Mouse (Mus musculus) urinary bladder, adult 2 months (tissue): Measurements from ENCODE around the gene Rplp1. TPM values are rescaled to one million over a fixed set of nuclear protein-coding genes. Genes with fewer than 3 reads are reported as not detected.

Experiments
- DNase-seq: peaks from one replicate; pipeline ENCODE4 v3.0.0; 2022; ENCODE audit warnings: low spot score
- polyA plus RNA-seq: library from polyadenylated mRNA; depleted of rRNA; stranded (reverse); fragments of >200 nt; gene quantifications from 2 replicates; pipeline ENCODE4 v1.2.3, GENCODE M21; 2012; rRNA removed

Rplp1 gene
- polyA plus RNA-seq: 6,512 and 6,766 TPM in 2 replicates

- peak; percentile 92 for DNase-seq
These were observed at the start of gene Rplp1 for GRCm38 (mm10) chr9:61914203-61914916. Rplp1 (minus strand) TSS chr9:61914542.

GRCm38 (mm10) chr9:61963356-61963755 lies 49.0 kb upstream of the Rplp1 start:
- no peak for DNase-seq

- no peak for DNase-seq
These were observed 46.8 kb upstream of the Rplp1 start for GRCm38 (mm10) chr9:61961181-61961580.

DNA sequence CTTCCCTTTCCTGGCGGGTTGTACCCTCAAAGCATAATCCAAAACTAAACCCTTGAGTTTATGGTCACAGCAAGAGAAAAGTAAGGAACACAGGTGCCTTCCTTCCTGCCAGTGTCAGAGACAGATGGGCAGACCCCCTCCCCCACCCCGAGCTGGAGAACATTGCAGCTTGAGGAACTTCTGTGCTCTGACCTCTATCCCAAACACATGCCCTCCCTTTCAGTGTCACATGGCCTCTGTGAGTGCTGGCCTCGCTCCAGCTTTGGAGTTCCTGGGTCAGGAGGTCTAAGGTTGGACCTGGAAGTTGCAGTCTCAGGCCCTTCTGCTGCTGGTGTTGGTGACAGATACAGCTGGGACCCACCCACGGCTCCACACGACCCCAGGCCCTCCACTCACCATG lies 46.4 kb upstream of the Rplp1 start:
- no peak for DNase-seq

- DNase-seq: no peak
These were observed 45.7 kb upstream of the Rplp1 start for GRCm38 (mm10) chr9:61959921-61960569.

- no peak for DNase-seq
These were observed 40.4 kb upstream of the Rplp1 start for GRCm38 (mm10) chr9:61954707-61955106.

- no peak for DNase-seq
These were observed 37.9 kb upstream of the Rplp1 start for GRCm38 (mm10) chr9:61952241-61952640.

DNA sequence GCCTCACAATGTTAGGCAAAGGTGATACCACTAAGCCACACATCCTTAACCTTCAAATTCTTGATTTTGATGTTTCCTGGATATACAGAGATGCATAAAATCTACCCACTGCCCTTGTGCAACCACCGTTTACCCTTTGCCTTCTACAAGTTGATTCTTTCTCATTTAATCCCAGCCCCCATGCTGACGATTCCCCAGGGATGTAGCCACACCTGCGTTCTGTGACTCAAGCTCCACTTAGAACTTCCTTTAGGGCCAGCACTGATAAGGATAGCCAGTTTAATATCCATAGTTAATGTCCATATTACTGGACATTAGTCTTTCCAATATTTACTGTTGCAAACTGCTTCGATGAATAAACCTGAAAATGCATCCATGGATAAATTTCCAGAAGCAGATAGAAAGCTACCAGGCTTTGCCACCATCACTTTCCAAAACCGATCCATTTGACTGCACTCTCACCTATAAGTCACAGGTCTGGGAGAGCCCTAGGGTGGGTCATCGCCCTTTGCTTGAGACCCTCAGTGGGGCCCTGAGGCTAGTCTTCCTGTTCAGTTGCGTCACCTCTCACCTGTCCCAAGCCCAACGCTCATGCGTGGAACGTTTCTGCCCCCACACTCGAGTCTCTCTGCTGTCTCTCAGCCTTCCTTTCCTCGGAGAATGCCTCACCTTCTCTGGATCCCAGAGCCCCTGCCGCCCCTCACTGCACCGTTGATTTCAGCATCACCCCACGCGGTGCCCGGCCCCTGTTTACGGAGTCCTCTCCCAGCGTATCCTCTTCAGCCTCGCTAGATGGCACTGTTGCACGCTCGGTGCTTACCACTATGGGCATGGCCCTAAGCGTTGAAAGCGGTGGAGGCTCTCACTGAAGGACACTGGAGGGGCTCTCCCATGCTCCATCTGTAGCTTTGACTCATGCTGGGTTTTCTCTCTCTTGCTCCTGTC lies 33.3 kb upstream of the Rplp1 start:
- DNase-seq: peak; percentile 64

DNA sequence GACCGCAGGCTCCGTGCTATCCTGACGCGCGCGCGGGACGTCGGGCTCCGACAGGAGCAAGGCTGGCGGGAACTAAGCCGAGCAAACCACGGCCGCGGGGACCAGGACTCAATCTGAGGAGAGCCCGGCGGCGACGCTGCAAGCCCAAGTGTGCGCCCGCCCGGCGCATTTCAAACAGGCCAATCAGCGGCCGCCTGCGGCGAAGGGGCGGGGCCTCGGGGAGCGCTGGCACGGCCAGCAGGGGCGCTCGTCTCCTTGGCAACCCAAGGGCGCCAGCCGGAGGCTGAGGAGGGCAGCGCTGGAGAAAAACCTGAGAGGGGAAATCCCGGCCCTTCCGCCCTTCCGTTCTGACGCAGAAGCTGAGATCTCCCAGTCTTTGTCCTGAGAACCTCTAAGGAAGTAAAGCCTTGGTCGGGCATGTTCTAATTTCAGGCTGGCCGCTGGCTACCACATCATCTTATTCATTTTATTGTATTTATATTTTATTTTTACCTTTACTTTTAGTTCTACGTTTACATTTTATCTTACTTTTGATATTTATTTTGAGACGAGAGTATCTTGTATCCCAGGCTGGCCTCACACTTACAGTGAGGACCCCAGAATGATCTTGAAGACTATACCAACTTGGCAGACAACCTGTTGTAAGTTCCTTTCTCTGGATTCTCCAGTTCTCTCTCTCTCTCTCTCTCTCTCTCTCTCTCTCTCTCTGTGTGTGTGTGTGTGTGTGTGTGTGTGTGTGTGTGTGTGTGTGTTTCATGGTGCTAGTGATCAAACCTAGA lies 32.5 kb upstream of the Rplp1 start, which contains the start of gene Kif23:
Gene Kif23, minus strand, starts transcription at position 152 of the 779 bp plus-strand sequence.
- peak; percentile 98 for DNase-seq

- DNase-seq: no peak
These were observed 31.8 kb upstream of the Rplp1 start for GRCm38 (mm10) chr9:61945973-61946611.

- DNase-seq: no peak
These were observed 26.7 kb upstream of the Rplp1 start for GRCm38 (mm10) chr9:61941054-61941453.

GRCm38 (mm10) chr9:61933333-61933732 lies 19.0 kb upstream of the Rplp1 start:
- no peak for DNase-seq

GRCm38 (mm10) chr9:61932009-61932408 lies 17.7 kb upstream of the Rplp1 start:
- DNase-seq: no peak

GRCm38 (mm10) chr9:61925086-61925660 lies 10.8 kb upstream of the Rplp1 start:
- no peak for DNase-seq

DNA sequence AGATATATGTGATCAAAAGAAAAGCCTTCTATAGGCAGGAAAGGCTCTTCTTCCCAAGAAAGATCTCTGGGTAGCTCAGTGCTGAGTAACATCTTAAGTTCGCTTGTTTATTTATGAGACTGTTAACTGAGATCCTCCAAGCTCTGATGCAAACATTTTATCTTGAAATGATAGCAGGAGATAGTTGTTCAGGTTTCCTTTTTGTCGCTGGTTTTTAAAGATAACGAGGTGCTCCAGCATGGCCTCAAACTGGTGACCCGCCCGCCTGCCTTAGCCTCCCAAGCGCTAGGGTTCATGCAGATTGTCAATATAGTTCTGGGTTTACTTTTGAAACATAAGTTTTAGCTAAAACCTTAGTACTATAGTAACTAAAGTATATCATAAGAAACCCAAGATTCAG lies 6.0 kb upstream of the Rplp1 start:
- DNase-seq: no peak

- DNase-seq: no peak
These were observed 5.1 kb upstream of the Rplp1 start for GRCm38 (mm10) chr9:61919464-61919863.

DNA sequence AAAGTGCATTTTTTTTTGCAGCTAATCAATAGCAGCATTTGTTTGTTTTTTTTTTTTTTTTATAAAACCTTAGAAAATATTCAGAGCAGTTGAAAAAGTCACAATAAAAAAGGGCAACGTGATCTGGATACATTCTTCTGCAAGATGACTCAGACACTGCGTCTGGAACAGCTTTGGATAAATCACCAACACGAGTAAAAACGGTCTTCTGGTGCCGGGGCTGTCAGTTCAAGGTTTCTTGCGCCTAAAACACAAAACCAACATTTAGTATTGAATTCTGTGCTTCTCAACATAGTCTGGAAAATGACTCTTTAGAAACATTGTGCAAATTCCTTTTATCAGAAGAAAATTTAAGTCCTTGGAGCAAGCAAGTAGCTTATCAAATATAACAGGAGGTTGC lies 3.1 kb upstream of the Rplp1 start:
- no peak for DNase-seq

DNA sequence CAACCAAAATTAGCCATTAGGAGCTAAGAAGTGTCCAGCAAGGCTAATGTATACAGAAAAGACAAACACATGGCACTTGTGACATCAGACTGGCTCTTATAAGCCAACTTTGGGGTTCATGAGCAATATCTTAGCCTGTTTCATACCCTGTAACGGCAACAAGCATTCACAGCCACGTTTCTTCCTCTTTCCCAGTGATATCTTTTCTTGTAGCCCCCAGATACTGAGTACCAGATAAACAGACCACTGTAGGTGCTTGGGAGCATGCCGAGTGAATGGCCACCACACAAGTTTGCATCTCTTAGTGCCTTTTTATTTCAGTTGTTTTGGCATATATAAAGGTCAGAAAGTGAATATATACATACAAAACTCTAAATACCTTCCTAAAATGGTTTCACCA lies 2.6 kb upstream of the Rplp1 start:
- DNase-seq: no peak

DNA sequence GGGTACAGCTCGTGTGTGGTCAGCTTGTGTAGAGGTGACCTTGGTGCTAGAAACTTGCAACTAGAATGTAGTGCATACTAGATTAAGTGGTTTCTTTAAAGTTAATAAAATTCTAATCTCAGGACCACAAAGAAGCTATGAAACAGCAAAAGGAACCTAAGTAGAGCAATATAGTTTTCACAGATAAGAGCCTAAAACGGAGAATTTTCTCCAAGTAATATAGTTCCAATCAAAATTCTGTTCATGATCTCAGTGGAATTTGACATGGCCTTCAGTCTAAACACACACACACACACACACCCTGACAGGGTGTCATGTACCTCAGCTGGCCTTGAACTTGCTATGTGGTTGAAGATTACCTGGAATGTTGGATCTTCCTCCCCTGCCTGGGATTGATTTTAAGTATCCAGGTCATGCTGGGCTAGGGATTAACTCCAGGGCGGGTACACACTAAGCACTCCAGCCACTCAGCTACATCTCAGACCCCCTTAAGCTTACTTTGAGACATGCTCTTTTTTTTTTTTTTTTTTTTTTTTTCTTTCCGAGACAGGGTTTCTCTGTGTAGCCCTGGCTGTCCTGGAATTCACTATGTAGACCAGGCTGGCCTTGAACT lies 1.2 kb upstream of the Rplp1 start:
- DNase-seq: no peak

DNA sequence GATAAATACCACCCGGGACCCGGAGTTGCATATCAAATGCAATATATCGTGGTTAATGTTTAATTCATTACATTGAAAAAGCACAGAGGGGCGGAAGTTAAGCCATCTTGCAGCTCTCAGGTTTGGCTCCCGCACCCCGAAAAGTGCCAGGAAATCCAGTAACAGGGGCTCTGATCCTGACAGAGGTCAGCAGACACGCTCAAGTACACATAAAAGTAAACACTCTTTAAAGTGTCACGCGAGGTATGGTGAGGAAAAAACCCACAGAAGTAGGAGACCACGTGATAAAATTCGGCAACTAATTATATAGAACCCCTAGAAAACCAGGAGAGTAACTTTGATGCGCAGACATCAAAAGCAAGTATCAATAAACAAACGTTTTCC lies 567 bp upstream of the Rplp1 start:
- no peak for DNase-seq
